Mouse (Mus musculus): ENCODE results near the gene Gngt1. TPM values are rescaled to one million over a fixed set of nuclear protein-coding genes. Genes with fewer than 3 reads are reported as not detected.

The Gngt1 gene
- polyA plus RNA-seq (2015; fragmentation: Nextera tagmentation; extraction: Ambion mirVana), result not detected in 2 replicates

GRCm38 (mm10) chr6:3993492-3993891, at the start of gene Gngt1:
Gene Gngt1, plus strand, starts transcription at chr6:3993792.
- ATAC-seq (ENCODE audit: low read depth), result no peak
- H3K4me1 ChIP-seq (replicated peaks), result no peaks in the 10 kb centered on the region
- H3K4me2 ChIP-seq, result no peak within 1 kb of the TSS
- H3K36me3 ChIP-seq, result no peaks in the 10 kb centered on the region
- no peak within 1 kb of the TSS for H3K27ac ChIP-seq (replicated peaks)
- H3K4me3 ChIP-seq, result no peak within 1 kb of the TSS
- WGBS, result 91% methylated on average over 6 of the region's 6 CpGs
- H3K9ac ChIP-seq, result no peak within 1 kb of the TSS
- no peaks in the 10 kb centered on the region for H3K27me3 ChIP-seq
- no peaks in the 10 kb centered on the region for H3K9me3 ChIP-seq

GRCm38 (mm10) chr6:3954969-3955368, 38.6 kb upstream of the Gngt1 start:
- Histone ChIP-seq H3K27ac (replicated peaks) (no peak overlapping the region), H3K4me2 (no peak overlapping the region), H3K4me1 (replicated peaks) (no peaks in the 10 kb centered on the region), H3K36me3 (no peaks in the 10 kb centered on the region), H3K27me3 (no peaks in the 10 kb centered on the region), H3K9ac (no peak overlapping the region), H3K9me3 (no peaks in the 10 kb centered on the region), H3K4me3 (no peak overlapping the region)
- ATAC-seq (ENCODE audit: low read depth), result no peak
- WGBS, result 45% methylated on average over 4 of the region's 4 CpGs

GRCm38 (mm10) chr6:3967676-3968626, 25.6 kb upstream of the Gngt1 start:
- 31% methylated on average over 31 of the region's 31 CpGs for whole genome bisulfite sequencing
- no peak overlapping the region for H3K27ac ChIP-seq (replicated peaks)
- no peaks in the 10 kb centered on the region; the same call in 1 of the 2 replicates for H3K4me1 ChIP-seq (replicated peaks)
- ATAC-seq (ENCODE audit: low read depth), result no peak
- H3K4me2 ChIP-seq, result peak overlapping the region; percentile 41
- no peaks in the 10 kb centered on the region for H3K9me3 ChIP-seq
- peak overlapping the region; percentile 12; the same call in 1 of the 2 replicates for H3K4me3 ChIP-seq
- H3K27me3 ChIP-seq, result peaks cover 3% of the 10 kb centered on the region; the same call in 1 of the 2 replicates
- H3K9ac ChIP-seq, result no peak overlapping the region
- no peaks in the 10 kb centered on the region for H3K36me3 ChIP-seq

- no peaks in the 10 kb centered on the region for H3K9me3 ChIP-seq
- 80% methylated on average over 1 of the region's 1 CpGs for WGBS
Measured at GRCm38 (mm10) chr6:3973679-3974078, 19.9 kb upstream of the Gngt1 start.

GRCm38 (mm10) chr6:3982661-3983284, 10.8 kb upstream of the Gngt1 start:
- ATAC-seq (ENCODE audit: low read depth), result no peak
- H3K27ac ChIP-seq (replicated peaks), result no peak overlapping the region
- no peaks in the 10 kb centered on the region for H3K4me1 ChIP-seq (replicated peaks)
- no peaks in the 10 kb centered on the region for H3K27me3 ChIP-seq
- no peak overlapping the region for H3K4me2 ChIP-seq
- H3K9me3 ChIP-seq, result no peaks in the 10 kb centered on the region
- no peak overlapping the region for H3K4me3 ChIP-seq
- WGBS, result 86% methylated on average over 5 of the region's 5 CpGs
- H3K9ac ChIP-seq, result no peak overlapping the region
- no peaks in the 10 kb centered on the region for H3K36me3 ChIP-seq

More at GRCm38 (mm10) chr6:3973679-3974078, 19.9 kb upstream of the Gngt1 start:
- H3K4me1 ChIP-seq (replicated peaks), result no peaks in the 10 kb centered on the region
- no peaks in the 10 kb centered on the region for H3K36me3 ChIP-seq
- ATAC-seq (ENCODE audit: low read depth), result no peak
- H3K9ac ChIP-seq, result no peak overlapping the region
- peaks cover 2% of the 10 kb centered on the region; the same call in 1 of the 2 replicates for H3K27me3 ChIP-seq
- H3K4me2 ChIP-seq, result no peak overlapping the region
- H3K4me3 ChIP-seq, result no peak overlapping the region
- no peak overlapping the region for H3K27ac ChIP-seq (replicated peaks)

GRCm38 (mm10) chr6:3988750-3989149, 4.8 kb upstream of the Gngt1 start, which contains the start of gene Tfpi2:
Gene Tfpi2, minus strand, starts transcription at chr6:3988919.
- H3K27ac ChIP-seq (replicated peaks), result no peak within 1 kb of the TSS
- no peak within 1 kb of the TSS for H3K4me2 ChIP-seq
- 86% methylated on average over 3 of the region's 3 CpGs for WGBS
- no peak within 1 kb of the TSS for H3K4me3 ChIP-seq
- H3K27me3 ChIP-seq, result no peaks in the 10 kb centered on the region
- no peak within 1 kb of the TSS for H3K9ac ChIP-seq
- H3K36me3 ChIP-seq, result no peaks in the 10 kb centered on the region
- ATAC-seq (ENCODE audit: low read depth), result no peak
- no peaks in the 10 kb centered on the region for H3K9me3 ChIP-seq
- no peaks in the 10 kb centered on the region for H3K4me1 ChIP-seq (replicated peaks)

GRCm38 (mm10) chr6:3998089-3998488, 4.5 kb downstream of the Gngt1 start:
- ATAC-seq (ENCODE audit: low read depth), result no peak
- WGBS, result 88% methylated on average over 4 of the region's 4 CpGs
- Histone ChIP-seq H3K4me3 (no peak overlapping the region), H3K9ac (no peak overlapping the region), H3K4me1 (replicated peaks) (no peaks in the 10 kb centered on the region), H3K9me3 (no peaks in the 10 kb centered on the region), H3K36me3 (no peaks in the 10 kb centered on the region), H3K27ac (replicated peaks) (no peak overlapping the region), H3K27me3 (no peaks in the 10 kb centered on the region), H3K4me2 (no peak overlapping the region)

- H3K27ac ChIP-seq (replicated peaks), result no peak overlapping the region
- no peaks in the 10 kb centered on the region for H3K9me3 ChIP-seq
- H3K4me3 ChIP-seq, result no peak overlapping the region
- no peaks in the 10 kb centered on the region for H3K36me3 ChIP-seq
- peaks cover 3% of the 10 kb centered on the region; the same call in 1 of the 2 replicates for H3K27me3 ChIP-seq
- 70% methylated on average over 6 of the region's 6 CpGs for WGBS
- no peak overlapping the region for H3K4me2 ChIP-seq
- H3K9ac ChIP-seq, result no peak overlapping the region
- ATAC-seq (ENCODE audit: low read depth), result no peak
- peaks cover 6% of the 10 kb centered on the region for H3K4me1 ChIP-seq (replicated peaks)
Measured at GRCm38 (mm10) chr6:3999296-3999695, 5.7 kb downstream of the Gngt1 start.

- H3K9ac ChIP-seq, result no peak overlapping the region
- no peak overlapping the region for H3K4me2 ChIP-seq
- H3K4me3 ChIP-seq, result no peak overlapping the region
- 81% methylated on average over 3 of the region's 3 CpGs for WGBS
- H3K4me1 ChIP-seq (replicated peaks), result peaks cover 7% of the 10 kb centered on the region
- H3K9me3 ChIP-seq, result no peaks in the 10 kb centered on the region
- peaks cover 3% of the 10 kb centered on the region; the same call in 1 of the 2 replicates for H3K27me3 ChIP-seq
- H3K27ac ChIP-seq (replicated peaks), result no peak overlapping the region
- H3K36me3 ChIP-seq, result no peaks in the 10 kb centered on the region
- ATAC-seq (ENCODE audit: low read depth), result no peak
Measured at GRCm38 (mm10) chr6:4000716-4001115, 7.1 kb downstream of the Gngt1 start.

- Histone ChIP-seq H3K36me3 (no peaks in the 10 kb centered on the region), H3K9ac (no peak overlapping the region), H3K4me1 (replicated peaks) (peaks cover 7% of the 10 kb centered on the region), H3K4me3 (peak overlapping the region; percentile 37; the same call in 1 of the 2 replicates), H3K9me3 (no peaks in the 10 kb centered on the region), H3K27me3 (peaks cover 3% of the 10 kb centered on the region; the same call in 1 of the 2 replicates), H3K27ac (replicated peaks) (peak overlapping the region; percentile 46; the same call in 1 of the 2 replicates), H3K4me2 (peak overlapping the region; percentile 56)
- 48% methylated on average over 4 of the region's 4 CpGs for WGBS
- no peak for ATAC-seq (ENCODE audit: low read depth)
Measured at GRCm38 (mm10) chr6:4003445-4003844, 9.9 kb downstream of the Gngt1 start.

GRCm38 (mm10) chr6:4003890-4004306, 10.3 kb downstream of the Gngt1 start, which contains the start of gene Gng11:
Gene Gng11, plus strand, starts transcription at chr6:4003904.
- Histone ChIP-seq H3K4me3 (peak within 1 kb of the TSS; percentile 37), H3K27me3 (peaks cover 3% of the 10 kb centered on the region; the same call in 1 of the 2 replicates), H3K4me2 (peak within 1 kb of the TSS; percentile 56), H3K9me3 (no peaks in the 10 kb centered on the region), H3K27ac (replicated peaks) (peak within 1 kb of the TSS; percentile 53), H3K36me3 (no peaks in the 10 kb centered on the region), H3K4me1 (replicated peaks) (peaks cover 7% of the 10 kb centered on the region), H3K9ac (peak within 1 kb of the TSS; percentile 66)
- peak; percentile 47 for ATAC-seq (ENCODE audit: low read depth)
- 2% methylated on average over 19 of the region's 19 CpGs for WGBS

GRCm38 (mm10) chr6:4004808-4005207, 11.2 kb downstream of the Gngt1 start:
- no peaks in the 10 kb centered on the region for H3K36me3 ChIP-seq
- H3K27me3 ChIP-seq, result peaks cover 3% of the 10 kb centered on the region; the same call in 1 of the 2 replicates
- peak overlapping the region; percentile 56 for H3K4me2 ChIP-seq
- peaks cover 7% of the 10 kb centered on the region for H3K4me1 ChIP-seq (replicated peaks)
- peak overlapping the region; percentile 37 for H3K4me3 ChIP-seq
- H3K27ac ChIP-seq (replicated peaks), result no peak overlapping the region
- ATAC-seq (ENCODE audit: low read depth), result no peak
- no peaks in the 10 kb centered on the region for H3K9me3 ChIP-seq
- H3K9ac ChIP-seq, result no peak overlapping the region
- WGBS, result 71% methylated on average over 2 of the region's 2 CpGs
